Mouse (Mus musculus) spleen, adult 2 months (tissue): ENCODE results near the gene Cfap299. TPM values are rescaled to one million over a fixed set of nuclear protein-coding genes. Genes with fewer than 3 reads are reported as not detected.

ENCODE experiments used
- DNase-seq, 2 experiments: peaks; one replicate each; pipeline versions ENCODE4 v3.0.0 to v3.0.0-alpha.2; 2012 to 2021; ENCODE audit warnings: low spot score in 2 of 2, low read depth in 1 of 2
- H3K27ac ChIP-seq: fragments of 200-500 bp; 2 replicates; pipeline ENCODE4 v1.5.1; 2012; ENCODE audit warnings: low read length, inconsistent platforms; ENCODE audit not compliant: insufficient read depth
- H3K27me3 ChIP-seq: fragments of 200-500 bp; 2 replicates; pipeline ENCODE4 v1.6.1; 2012; ENCODE audit warnings: mild to moderate bottlenecking, moderate library complexity, low read length, inconsistent platforms; ENCODE audit not compliant: control insufficient read depth, insufficient read depth
- H3K36me3 ChIP-seq: fragments of 200-500 bp; 2 replicates; pipeline ENCODE4 v1.6.1; 2012; ENCODE audit warnings: mild to moderate bottlenecking, low read length, inconsistent platforms; ENCODE audit not compliant: control insufficient read depth, insufficient read depth
- H3K4me1 ChIP-seq: fragments of 200-500 bp; 2 replicates; pipeline ENCODE4 v1.6.1; 2011; ENCODE audit warnings: inconsistent platforms; ENCODE audit not compliant: control insufficient read depth, insufficient read depth, insufficient read length
- H3K4me3 ChIP-seq: fragments of 200-500 bp; 2 replicates; pipeline ENCODE4 v1.5.1; 2011; ENCODE audit warnings: mild to moderate bottlenecking, inconsistent platforms; ENCODE audit not compliant: insufficient read depth, insufficient read length; ENCODE audit errors: extremely low read depth
- CTCF ChIP-seq: fragments of 200-500 bp; IDR thresholded peaks from 2 replicates; pipeline ENCODE4 v1.5.1; 2011; ENCODE audit warnings: mild to moderate bottlenecking, inconsistent platforms; ENCODE audit not compliant: insufficient read depth, insufficient read length, insufficient replicate concordance; ENCODE audit errors: extremely low read depth
- POLR2A ChIP-seq: fragments of 200-500 bp; IDR thresholded peaks from 2 replicates; pipeline ENCODE4 v1.6.1; 2011; ENCODE audit warnings: low read depth, low read length, inconsistent platforms
- WGBS: fragments of 180-500 bp; shearing (Covaris S2); methylation state at CpG from one replicate; pipeline ENCODE4 v1.1.7; 2018; 5-methylcytosine and 5-hydroxymethylcytosine counted together
- polyA plus RNA-seq: library from polyadenylated mRNA; depleted of rRNA; stranded (reverse); fragments of >200 nt; gene quantifications from 2 replicates; pipeline ENCODE4 v1.2.3, GENCODE M21; 2012; rRNA removed

Cfap299 gene
- polyA plus RNA-seq, 1 experiment = not detected

- Histone ChIP-seq H3K36me3 (no peaks in the 10 kb centered on the region), H3K27me3 (no peaks in the 10 kb centered on the region), H3K4me3 (no peak overlapping the region), H3K4me1 (no peaks in the 10 kb centered on the region), H3K27ac (no peak overlapping the region)
- WGBS = 88% methylated on average over 7 of the region's 7 CpGs
- no peak for DNase-seq
- no peak for TF ChIP-seq POLR2A
- no peak for TF ChIP-seq CTCF
Observed at GRCm38 (mm10) chr5:98842600-98843310, 513.7 kb downstream of the Cfap299 start.

- DNase-seq = no peak
- H3K27me3 ChIP-seq = no peaks in the 10 kb centered on the region; the same call in 1 of the 2 replicates
- 91% methylated on average over 1 of the region's 1 CpGs for WGBS
- no peaks in the 10 kb centered on the region for H3K4me1 ChIP-seq
- no peaks in the 10 kb centered on the region for H3K36me3 ChIP-seq
- no peak overlapping the region for H3K4me3 ChIP-seq
- TF ChIP-seq POLR2A = no peak
- TF ChIP-seq CTCF = no peak
- H3K27ac ChIP-seq = no peak overlapping the region
Observed at GRCm38 (mm10) chr5:98844664-98845063, 515.6 kb downstream of the Cfap299 start.

Other genes starting within 250 kb of the Cfap299 start
- gene Prdm8, start 162.1 kb upstream of the Cfap299 start, polyA plus RNA-seq = 0.02 TPM in 1 of 2 replicates, not detected in the other
- not detected in 2 replicates for gene Fgf5, start 75.1 kb upstream of the Cfap299 start, polyA plus RNA-seq
- gene Gm11111, start 223.4 kb downstream of the Cfap299 start, polyA plus RNA-seq = not detected in 2 replicates